Mouse (Mus musculus) thymus, adult 2 months (tissue): ENCODE measurements around the gene Washc1.

Experiments
- CTCF ChIP-seq: fragments of 200-500 bp; IDR thresholded peaks from 2 replicates; pipeline ENCODE4 v1.5.1; 2012; ENCODE audit warnings: mild to moderate bottlenecking, control low read depth, low read length, moderate library complexity, borderline replicate concordance; ENCODE audit not compliant: control insufficient read depth, poor library complexity, insufficient read depth; ENCODE audit errors: extremely low read depth
- POLR2A ChIP-seq: fragments of 200-500 bp; IDR thresholded peaks from 2 replicates; pipeline ENCODE4 v1.6.1; 2012; ENCODE audit warnings: mild to moderate bottlenecking, low read length, control low read depth, moderate library complexity; ENCODE audit not compliant: control insufficient read depth, poor library complexity, insufficient read depth; ENCODE audit errors: extremely low read depth

- no peak for TF ChIP-seq POLR2A
- no peak for TF ChIP-seq CTCF
These were observed 35.5 kb upstream of the Washc1 start for GRCm38 (mm10) chr17:66075827-66076173.
